Mouse (Mus musculus): ENCODE measurements around the gene Fstl4. TPM values are rescaled to one million over a fixed set of nuclear protein-coding genes. Genes with fewer than 3 reads are reported as not detected.
"Not testable (repeated sequence)": the region's sequence is repeated elsewhere in the genome, so short reads cannot be mapped to it uniquely, and the experiment has no call there.

Fstl4 gene
- total RNA-seq, 4 experiments from 2014 or later: 0.65 to 1.3 (median 0.95) TPM

DNA sequence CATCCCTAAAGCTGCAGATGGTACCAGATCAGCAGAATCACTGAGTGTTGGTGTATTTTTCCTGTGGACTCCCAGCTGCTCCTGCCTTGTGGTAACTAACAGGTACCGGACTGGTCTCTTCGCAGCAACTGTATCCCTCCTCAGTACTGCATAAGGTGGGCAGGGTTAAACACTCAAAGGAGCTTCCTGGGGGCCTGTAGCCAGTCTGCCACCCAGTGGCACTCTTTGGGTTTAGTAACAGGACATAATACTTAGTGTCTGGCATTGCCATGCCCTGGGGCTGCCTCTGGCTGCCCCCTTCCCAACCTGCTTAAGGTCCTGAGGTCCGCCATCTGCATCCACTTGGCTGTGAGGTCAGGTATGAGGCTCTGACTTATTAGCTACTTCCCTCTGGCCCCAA is 375.2 kb downstream of the Fstl4 start:
- no peak for DNase-seq

DNA sequence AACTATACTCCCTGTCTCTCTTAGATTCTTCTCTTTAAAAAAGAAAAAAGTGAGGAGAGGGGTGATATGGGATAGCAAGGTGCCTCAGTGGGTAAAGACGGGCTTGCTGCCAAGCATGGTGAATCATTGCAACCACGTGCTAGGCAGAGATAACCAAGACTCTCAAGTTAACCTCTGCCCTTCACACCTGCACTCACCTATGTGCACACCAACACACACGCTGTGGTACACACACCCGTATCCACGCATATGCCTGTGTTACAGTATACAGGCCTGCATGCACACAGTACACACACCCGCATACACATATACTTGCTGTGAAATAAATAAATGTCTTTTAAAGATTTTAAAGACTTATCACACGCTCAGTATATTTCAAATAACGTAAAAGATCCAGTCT is 375.8 kb downstream of the Fstl4 start:
- DNase-seq: no peak

DNA sequence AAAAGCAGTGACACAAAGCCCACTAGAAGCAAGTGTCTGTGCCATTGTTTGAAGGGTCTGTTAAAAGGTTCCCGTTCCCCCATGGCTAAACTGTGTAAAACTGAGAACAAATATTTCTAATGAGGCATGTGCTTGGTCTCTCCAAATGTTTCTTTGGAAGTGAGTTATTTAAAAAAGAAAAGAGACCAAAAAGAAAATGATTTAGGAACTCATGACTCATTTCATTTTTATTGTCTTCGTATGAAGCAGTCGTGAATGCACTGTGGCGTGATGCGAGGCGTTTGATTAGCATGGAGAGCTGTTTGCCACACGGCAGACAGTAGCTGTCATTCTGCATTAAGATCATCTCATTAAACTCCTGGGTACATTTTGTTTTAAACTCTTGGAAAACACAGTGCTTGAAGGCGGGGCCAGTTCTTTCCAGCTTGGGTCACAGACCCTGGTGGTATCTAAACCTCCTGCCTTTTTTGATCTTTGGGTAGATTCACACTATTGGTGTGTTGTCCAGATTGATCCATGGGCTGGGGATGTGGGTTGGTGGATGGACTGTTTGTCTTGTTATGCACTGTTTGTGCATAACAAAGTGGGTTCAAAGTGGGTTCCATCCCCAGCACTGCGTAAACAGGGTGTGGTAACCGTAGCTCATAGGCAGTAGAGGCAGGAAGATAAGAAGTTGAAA is 376.4 kb downstream of the Fstl4 start:
- no peak for DNase-seq

DNA sequence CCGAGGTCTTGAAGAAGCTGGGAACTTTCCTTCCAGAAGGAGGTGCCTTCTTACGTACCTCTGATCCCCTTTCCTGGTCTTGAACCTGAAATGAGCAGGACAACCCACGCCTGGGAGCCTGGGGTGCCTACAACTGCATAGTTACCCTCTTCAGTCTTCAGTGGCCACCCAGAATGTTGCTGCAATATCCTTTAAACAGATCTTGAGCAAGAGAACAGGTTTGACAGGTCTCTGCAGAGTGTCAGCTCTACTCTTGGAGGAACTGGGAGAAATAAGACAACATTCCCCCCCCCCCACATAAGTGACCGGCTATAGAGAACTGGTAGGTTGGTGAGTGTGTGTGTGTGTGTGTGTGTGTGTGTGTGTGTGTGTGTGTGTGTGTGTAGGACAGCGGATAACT is 379.1 kb downstream of the Fstl4 start:
- no peak for DNase-seq

DNA sequence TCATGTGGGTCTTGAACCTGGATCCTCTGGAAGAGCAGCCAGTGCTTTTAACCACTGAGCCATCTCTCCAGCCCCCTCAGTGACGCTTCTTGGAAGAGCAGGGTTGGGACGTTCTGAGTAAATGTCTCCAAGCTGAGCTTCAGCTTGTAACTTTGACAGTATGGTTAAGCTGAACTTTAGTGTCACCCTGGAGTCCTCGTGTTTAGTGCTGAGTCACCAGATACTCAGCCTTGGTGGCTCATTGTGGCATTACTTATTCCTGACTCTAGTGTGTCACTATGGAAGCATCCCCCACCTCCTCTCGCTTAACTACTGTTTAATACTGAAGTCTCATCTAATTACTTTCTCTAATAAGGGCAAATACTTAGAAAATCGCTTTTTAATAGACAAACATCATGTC is 380.1 kb downstream of the Fstl4 start:
- peak; percentile 13 for DNase-seq

DNA sequence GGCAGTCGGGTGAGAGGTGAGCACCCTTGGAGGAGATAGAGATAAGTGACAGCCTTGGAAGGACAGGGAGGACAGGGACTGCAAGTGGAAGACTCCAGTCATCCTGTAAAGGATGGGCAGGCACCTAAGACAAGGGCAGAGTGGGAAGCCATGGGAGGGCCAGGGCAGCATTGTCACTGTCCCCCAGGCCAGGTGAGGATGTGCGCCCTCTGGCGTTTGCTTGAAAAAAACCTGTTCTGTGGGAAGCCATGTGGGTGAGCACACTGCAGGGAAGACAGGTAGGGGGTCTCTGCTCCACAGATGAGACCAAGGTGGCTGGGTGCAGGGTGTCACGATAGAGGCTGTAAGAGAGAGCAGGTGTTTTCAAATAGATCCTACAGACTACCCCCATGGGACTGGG is 381.9 kb downstream of the Fstl4 start:
- no peak for DNase-seq

DNA sequence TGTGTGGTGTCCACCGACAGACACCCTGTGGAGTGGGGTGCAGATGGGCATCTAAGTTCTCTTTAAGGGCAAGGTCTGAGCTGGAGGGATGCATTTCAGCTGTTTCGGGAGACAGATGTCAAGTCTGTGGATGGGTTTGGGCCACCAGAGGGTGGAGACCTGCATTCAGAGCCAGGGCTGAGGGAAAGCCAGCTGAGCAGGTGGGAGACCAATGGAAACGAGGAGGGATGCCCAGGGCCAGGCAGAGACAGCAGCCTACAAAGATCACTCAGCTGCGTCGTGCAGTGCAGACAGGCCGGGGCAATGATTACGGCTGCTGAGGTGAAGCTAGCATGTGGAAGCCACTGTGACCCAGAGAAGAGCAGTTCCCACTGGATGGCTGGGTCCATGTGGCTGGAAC is 392.0 kb downstream of the Fstl4 start:
- DNase-seq: no peak

DNA sequence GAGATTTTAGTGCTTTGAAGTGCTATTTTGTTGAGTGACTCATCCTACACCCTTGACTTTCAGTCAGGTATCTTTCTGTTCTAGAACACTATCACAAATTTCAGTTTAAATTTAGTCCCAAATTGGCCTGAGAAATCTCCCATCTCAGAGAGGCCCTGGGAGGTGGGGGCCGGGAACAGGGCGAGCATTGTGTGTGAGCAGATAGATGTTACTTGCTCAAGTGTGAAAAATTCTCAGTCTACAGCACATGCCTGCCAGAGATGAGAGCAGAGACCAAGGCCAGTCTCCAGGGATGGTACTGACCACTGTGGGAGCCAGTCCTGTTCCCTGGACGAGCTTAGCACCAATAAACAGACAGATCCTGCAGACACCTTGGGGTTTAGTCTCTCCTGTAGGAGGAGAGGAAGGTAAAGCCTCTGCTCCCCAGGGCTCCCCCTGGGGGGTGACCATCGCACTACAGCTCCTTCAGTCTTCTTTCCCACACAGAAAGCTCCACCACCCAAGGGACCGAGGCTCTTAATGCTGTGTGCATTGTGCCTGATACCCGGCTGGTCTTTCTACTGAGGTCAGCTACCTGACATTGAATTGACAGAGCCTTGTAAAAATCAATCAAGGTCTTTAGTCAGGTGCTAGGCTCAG is 393.3 kb downstream of the Fstl4 start:
- DNase-seq: no peak

DNA sequence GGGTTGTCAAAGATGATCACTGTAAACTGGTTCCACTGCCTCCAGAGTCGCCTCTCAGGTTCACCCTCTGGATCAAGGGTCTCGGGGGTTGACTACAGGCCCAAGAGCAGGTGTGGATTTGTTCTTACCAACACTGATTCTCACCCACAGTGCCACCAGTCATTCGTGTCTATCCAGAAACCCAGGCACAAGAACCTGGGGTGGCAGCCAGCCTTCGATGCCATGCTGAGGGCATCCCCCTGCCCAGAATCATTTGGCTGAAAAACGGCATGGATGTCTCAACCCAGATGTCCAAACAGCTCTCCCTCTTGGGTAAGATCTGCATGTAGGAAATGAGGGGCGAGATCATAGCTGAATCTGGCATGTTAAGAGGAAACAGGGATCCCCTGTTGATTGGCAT is 398.0 kb downstream of the Fstl4 start:
- no peak for DNase-seq

DNA sequence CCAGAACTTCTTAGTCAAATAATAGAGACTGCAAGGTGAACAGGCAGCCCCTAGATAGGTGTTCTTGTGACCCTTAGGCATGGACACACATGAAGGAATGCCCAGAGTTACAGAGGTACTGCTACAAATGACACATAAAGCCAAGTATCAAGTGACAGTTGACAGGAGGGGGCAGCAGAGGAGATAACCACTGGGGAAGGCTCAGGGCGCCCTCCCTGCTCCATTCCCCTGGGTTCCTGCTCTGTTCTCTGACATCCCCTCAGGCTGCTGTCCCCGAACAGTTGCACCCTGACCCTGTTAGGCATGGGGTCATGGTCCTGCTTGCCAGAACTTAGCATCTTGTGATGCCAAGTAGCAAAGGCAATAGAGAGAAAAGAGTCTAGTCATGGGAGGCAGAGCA is 402.0 kb downstream of the Fstl4 start:
- DNase-seq: no peak

DNA sequence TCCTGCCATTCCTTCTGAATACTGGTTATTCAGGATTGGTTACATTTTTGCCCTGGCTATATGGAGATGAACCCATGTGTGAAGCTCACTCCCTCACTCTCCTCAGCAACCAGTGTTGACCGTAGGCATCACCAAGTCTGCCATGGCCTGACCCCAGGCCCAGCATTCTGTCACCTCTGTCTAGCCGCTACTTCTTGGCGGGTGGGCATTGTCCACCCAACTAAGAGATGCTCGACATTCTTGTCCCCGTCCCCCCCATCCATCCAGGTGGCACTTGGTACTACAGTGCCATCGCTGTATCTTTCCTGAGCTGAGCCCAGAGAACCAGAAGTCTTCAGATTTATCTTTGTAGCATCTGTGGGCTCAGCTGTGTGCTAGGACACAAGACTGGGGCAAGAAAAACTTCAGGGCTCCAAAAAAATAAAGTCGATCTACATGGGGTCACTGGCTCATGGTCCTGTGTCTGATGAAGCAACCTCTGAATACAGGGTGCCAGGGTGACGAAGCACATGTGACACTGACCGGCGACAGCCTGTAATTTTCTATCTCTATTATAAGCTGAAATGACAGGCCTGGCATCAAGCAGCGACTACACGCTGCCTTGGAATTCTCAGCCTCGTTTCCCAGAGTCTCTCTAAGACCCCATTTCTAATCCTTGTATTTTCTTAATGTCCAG is 417.9 kb downstream of the Fstl4 start:
- DNase-seq: no peak

DNA sequence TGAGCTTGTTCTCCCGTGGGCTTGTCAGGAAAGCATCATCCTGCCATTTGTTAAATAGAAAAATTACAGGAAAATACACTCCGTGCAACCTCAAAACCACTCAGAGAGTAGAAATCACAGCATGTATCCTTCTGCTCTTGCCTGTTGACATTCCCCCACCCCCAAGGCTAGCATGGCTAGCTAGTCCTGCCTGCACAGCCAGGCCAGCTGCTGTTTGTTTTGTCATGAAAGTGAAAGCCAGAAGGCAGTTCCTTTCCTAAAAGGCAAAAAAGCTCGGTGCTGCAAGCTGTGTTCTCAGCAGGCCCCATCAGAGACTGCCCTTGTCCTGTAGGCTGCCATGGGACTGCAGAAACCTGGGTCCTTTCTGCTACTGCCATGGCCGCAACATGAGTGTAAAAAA is 418.4 kb downstream of the Fstl4 start:
- DNase-seq: no peak

DNA sequence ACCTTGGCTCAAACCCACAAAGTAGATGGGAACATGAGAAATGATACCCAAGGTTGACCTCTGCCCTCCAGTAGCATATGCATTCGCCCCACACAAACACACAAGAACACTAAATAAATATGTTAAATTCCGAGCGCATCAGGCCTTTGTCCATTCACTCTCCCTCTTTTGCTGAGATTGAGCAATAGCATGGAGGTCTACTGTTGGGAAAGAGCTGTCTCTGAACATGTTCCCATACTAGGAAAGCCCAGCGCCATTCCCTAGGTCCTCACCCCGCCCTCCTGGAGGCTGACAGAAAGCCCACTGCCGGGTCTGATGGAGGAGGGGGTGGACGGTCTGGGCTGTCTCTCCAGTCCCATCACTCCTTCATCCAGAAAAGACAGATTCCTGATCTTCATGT is 419.6 kb downstream of the Fstl4 start:
- no peak for DNase-seq

DNA sequence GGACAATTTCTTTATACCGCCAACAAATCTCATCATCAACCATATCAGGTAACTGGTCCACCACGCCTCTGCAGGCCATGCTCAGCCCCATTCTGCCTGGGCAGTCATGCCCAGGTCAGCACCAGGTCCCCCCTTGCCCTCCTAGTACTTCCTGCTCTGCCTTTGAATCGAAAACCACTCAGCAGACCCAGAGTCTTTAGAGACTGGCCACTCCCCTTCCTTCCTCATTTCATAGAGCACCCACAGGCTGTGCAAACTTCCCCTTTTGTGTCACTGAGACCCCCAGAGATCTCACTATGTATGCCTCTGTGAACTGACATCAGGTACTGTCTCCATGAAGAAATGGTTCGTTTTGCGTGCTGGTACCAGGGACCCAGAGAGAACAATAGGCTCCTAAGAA is 420.3 kb downstream of the Fstl4 start:
- no peak for DNase-seq

DNA sequence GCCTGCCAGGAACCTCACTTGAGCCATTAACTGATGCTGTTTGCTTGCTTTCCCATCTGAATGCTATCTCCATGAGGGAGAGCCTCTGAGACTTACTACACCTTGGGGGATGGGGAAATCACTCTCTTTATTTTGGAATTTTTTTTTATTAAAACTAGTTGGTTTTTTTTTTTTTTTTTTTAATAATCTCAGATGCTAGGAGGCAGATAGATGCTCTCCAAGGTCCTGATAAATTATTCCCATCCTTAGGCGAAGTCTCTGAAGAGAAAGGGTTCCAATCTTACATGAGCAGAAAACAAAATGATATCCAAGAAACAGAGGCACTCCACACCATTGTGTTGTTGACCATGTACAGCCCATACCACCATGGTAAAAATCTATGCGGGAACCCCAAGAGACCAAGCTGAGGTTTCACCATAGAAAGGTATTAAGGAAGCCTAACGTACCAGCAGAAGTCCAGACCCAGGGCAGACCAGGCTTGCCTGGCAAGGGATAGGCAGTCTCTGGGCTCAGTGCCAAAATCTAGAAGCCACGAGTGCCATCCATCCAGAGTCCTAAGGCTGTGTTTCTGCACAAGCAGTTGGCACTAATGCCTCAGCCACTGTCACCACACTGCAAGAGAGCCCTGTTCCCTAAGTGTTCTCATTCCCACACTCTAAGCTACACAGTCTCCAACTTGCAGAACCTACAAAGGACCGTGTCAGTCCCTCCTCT is 423.1 kb downstream of the Fstl4 start:
- peak; percentile 11 for DNase-seq

DNA sequence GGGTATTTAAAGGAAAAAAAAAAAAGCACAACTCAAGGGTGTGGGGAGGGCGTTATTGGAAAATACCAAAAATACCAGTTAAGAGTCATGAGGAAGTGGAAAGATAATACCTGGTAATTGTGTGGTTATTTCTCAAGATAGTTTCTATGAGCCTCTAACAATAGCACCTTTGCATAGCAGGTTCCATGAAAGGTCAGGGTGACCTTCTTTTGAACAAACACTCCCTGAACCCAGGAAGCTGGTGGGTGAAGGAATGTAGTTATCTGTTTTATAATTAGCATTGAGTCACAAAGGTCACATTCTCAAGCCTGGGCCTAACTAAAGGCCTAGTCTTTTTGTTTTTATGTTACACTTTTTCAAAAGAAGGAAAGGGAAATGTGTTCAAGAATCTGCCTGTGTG is 432.1 kb downstream of the Fstl4 start:
- not testable (repeated sequence) for DNase-seq

DNA sequence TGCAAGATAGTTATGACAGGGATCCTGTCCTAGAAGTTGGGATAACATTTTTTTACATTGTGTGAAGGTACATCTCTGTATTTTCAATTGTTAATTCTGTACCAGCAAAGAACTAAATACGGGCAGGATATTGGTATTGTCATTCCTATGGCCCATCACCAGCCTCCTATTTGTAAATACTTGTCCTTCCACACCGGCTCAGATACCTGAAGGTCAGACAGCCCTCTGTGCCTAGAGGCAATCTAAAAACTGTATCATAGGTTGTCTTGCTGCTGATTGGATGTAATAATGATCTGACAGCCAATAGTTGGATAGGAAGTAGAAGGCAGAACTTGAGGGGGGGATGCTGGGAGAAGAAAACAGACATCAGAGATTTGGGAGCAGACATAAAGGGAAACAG is 432.7 kb downstream of the Fstl4 start:
- no peak for DNase-seq

DNA sequence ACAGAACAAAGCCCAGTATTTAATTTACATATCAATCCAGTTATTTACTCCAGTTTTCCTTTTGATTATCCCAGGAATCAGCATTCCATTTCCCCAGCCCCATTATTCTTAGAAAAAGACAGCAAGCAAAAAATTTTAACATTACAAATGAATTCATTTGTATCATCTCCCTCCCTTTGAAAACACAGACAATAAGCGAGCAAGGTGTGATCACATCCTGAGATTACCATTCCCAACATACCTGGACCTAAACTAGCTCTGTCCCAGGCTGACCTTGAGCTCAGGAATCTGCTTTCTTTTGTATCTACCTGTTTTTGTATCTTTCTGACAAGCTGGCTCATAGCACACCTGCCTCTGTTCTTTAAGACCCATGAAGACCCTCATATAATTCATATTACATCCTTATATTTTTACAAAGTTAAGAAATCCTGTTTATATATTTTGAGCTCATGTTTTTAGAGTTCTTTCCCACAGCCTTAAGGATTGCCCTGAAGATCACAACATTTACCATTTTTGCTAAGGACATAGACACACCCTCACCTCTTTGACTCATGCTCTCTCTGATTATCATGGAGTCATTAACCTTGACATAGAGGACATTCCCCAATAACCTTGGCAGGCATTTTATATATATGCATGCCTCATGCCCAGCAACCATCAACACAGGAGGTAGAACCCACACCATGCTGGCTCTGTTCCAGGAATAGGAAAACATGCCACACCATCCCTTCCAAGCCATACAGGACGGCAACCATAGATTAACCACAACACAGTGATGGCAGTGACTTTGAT is 438.2 kb downstream of the Fstl4 start:
- no peak for DNase-seq

DNA sequence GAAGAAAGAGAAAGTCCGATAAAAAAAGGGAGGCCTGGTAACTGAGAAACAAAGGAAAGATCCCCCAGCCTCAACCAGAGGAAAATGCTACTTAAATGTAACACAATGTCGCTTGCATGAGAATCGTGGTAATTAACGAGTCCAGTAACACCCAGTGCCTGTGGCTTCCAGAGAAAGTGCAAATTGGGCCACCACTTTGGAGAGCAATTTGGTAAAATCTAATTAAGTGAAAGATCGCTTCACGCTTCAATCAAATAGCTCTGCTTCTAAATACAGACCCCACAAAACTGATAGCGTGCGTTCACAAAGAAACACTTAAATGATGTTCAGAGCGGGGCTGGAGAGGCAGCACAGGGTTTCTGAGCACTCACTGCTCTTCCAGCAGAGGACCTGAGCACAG is 446.4 kb downstream of the Fstl4 start:
- no peak for DNase-seq

DNA sequence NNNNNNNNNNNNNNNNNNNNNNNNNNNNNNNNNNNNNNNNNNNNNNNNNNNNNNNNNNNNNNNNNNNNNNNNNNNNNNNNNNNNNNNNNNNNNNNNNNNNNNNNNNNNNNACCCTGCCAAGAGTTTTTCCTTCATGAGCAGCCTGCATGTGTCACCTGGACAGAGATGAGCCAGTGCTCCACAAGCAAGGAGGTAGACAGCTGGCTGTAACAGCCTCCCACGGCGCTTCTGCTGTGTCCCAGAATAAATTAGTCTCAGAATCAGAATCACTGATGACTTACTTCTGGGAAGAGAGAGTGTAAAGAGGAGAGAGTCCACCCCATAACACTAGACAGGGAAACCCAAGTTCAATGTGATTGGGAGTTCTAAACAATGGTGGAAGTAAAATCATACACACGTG is 464.6 kb downstream of the Fstl4 start:
- no peak for DNase-seq

DNA sequence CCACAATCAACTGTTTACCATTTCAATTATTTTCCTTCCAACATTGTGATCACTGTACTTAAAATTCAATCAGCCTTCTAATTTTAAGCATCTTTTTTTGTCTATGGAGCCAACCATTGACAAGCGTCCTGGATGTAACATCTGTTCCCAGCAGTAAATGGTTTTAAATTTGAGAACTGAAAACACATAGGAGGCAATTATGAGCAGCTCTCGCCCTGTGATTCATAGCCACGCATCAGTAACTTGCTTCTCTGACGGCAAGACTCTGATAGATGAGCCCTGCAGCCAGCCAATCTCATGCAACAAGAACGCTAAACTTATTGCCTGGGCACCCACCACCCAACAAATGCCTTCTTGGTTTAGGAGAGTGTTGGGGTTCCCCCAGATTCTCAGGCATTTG is 467.4 kb downstream of the Fstl4 start:
- no peak for DNase-seq

DNA sequence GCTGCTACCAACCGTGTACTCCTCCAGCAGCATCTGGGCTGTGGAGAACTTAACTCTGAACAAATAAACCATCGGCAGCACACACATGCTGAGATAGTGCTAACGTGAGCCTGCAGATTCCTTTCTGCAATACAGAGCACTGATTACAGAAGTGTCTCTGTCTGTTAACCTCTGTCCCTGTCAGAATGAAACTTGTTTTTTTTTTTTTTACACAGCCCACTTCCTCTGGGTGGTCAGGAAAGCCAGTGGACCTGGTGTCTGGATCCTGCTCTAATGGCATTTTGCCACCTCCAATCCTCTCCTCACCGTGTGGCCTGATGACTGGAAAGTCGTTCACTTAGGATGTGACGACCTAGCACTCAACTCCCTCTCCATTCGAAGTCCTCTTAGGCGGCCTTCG is 469.2 kb downstream of the Fstl4 start:
- no peak for DNase-seq

Measured in adrenal gland, adult 8-10 months (tissue).